Comparison of ENCODE assay signal across 8 mouse cellular contexts in genomic region chr11:69121741-69122335, GRCm38 (mm10). TPM values are rescaled to one million over a fixed set of nuclear protein-coding genes. Genes with fewer than 3 reads are reported as not detected.
DNase-seq lines count a peak whose midpoint lies in the region; ATAC-seq and TF ChIP-seq lines count a peak whose summit lies in the region.

No protein-coding gene starts in this region.

- under 1% methylated on average over 32 of the region's 32 CpGs for WGBS in intestine, embryonic 15.5 days
- 0% methylated on average over 31 of the region's 32 CpGs for WGBS in neural tube, embryonic 11.5 days

- TF ChIP-seq CTCF in ES-Bruce4 (IDR thresholded peaks at IDR 0.05; ENCODE audit: low read depth, low read length), result no peak

- no peaks in the 10 kb centered on the region for H3K9me3 ChIP-seq in ES-Bruce4 (replicated peaks; ENCODE audit: control insufficient read depth, insufficient read depth, low read length, poor library complexity, severe bottlenecking)
- H3K9me3 ChIP-seq in intestine, embryonic 15.5 days, result no peaks in the 10 kb centered on the region
- H3K9me3 ChIP-seq in neural tube, embryonic 11.5 days (ENCODE audit: control insufficient read depth, low read length), result no peaks in the 10 kb centered on the region

- peak overlapping the region; percentile 89 for H3K4me3 ChIP-seq in ES-Bruce4 (ENCODE audit: low read depth, low read length)
- H3K4me3 ChIP-seq in intestine, embryonic 15.5 days (replicated peaks), result peak overlapping the region; percentile 79
- peak overlapping the region; percentile 69 for H3K4me3 ChIP-seq in neural tube, embryonic 11.5 days (ENCODE audit: low read depth, low read length)

- no peak for TF ChIP-seq POLR2A in ES-Bruce4 (IDR thresholded peaks at IDR 0.05; ENCODE audit: insufficient read depth, low read length)

- DNase-seq in kidney, adult 18-20 months, result peak; percentile 55
- DNase-seq in kidney, postnatal 14 days, result no peak
- peak; percentile 68 for DNase-seq in embryo, embryonic 10.5 days (ENCODE audit: low spot score)
- DNase-seq in neural tube, embryonic 11.5 days (ENCODE audit: low spot score), result no peak
- no peak for DNase-seq in adrenal gland, postnatal 25 days

- H3K27ac ChIP-seq in ES-Bruce4 (ENCODE audit: insufficient read depth, low read length), result no peak overlapping the region
- peak overlapping the region; percentile 93 for H3K27ac ChIP-seq in intestine, embryonic 15.5 days
- no peak overlapping the region for H3K27ac ChIP-seq in neural tube, embryonic 11.5 days (ENCODE audit: low read depth, low read length)

- H3K36me3 ChIP-seq in ES-Bruce4 (ENCODE audit: control insufficient read depth, insufficient read depth, low read length, poor library complexity, severe bottlenecking), result no peaks in the 10 kb centered on the region
- H3K36me3 ChIP-seq in intestine, embryonic 15.5 days, result no peaks in the 10 kb centered on the region
- H3K36me3 ChIP-seq in neural tube, embryonic 11.5 days (ENCODE audit: control insufficient read depth, insufficient read depth, low read length), result no peaks in the 10 kb centered on the region

- H3K4me2 ChIP-seq in intestine, embryonic 15.5 days (replicated peaks), result peak overlapping the region; percentile 92
- peak overlapping the region; percentile 90 for H3K4me2 ChIP-seq in neural tube, embryonic 11.5 days (ENCODE audit: low read depth)

- H3K27me3 ChIP-seq in ES-Bruce4 (ENCODE audit: control insufficient read depth, insufficient read depth, low read length, poor library complexity, severe bottlenecking), result peaks cover 20% of the 10 kb centered on the region
- no peaks in the 10 kb centered on the region for H3K27me3 ChIP-seq in intestine, embryonic 15.5 days (replicated peaks)
- peaks cover 18% of the 10 kb centered on the region for H3K27me3 ChIP-seq in neural tube, embryonic 11.5 days (ENCODE audit: control insufficient read depth, insufficient read depth, low read length)

- peaks cover 2% of the 10 kb centered on the region for H3K4me1 ChIP-seq in ES-Bruce4 (ENCODE audit: control insufficient read depth, insufficient read depth, low read length)
- H3K4me1 ChIP-seq in intestine, embryonic 15.5 days (replicated peaks), result peaks cover 42% of the 10 kb centered on the region
- H3K4me1 ChIP-seq in neural tube, embryonic 11.5 days (ENCODE audit: control insufficient read depth, insufficient read depth, low read length), result peaks cover 22% of the 10 kb centered on the region

- no peak for ATAC-seq in intestine, embryonic 15.5 days
- no peak for ATAC-seq in neural tube, embryonic 11.5 days (ENCODE audit: insufficient read depth, low FRiP score, low TSS enrichment)
- no peak for ATAC-seq in inflammation-experienced regulatory T-cells, adult 6 months

- no peak for TF ChIP-seq EP300 in ES-Bruce4 (IDR thresholded peaks at IDR 0.05; ENCODE audit: insufficient read depth, low read depth, low read length)

- H3K9ac ChIP-seq in ES-Bruce4 (ENCODE audit: low read depth, poor library complexity, severe bottlenecking), result peak overlapping the region; percentile 73
- peak overlapping the region; percentile 78 for H3K9ac ChIP-seq in intestine, embryonic 15.5 days
- H3K9ac ChIP-seq in neural tube, embryonic 11.5 days (ENCODE audit: low read length), result peak overlapping the region; percentile 43

RNA-seq across cellular contexts. Expression of gene 9130213A22Rik, which starts 0.6 kb away (rescaled TPM):
- not detected in 2 replicates for polyA plus RNA-seq in ES-Bruce4 (2011; ENCODE audit: insufficient read depth, insufficient read length, low read depth, missing spikeins)
- polyA plus RNA-seq in intestine, embryonic 15.5 days (2015; fragmentation: Nextera tagmentation; extraction: Ambion mirVana), result 0.29 and 0.34 TPM in 2 replicates
- 0.24 TPM in 1 of 2 replicates, not detected in the other for polyA plus RNA-seq in neural tube, embryonic 11.5 days (2014; fragmentation: Nextera tagmentation; extraction: Ambion mirVana)
- total RNA-seq in adrenal gland, postnatal 25 days (2021), result 1.2 and 1.6 TPM in 2 replicates
- polyA plus RNA-seq in inflammation-experienced regulatory T-cells, adult 6 months (2017; shearing (Covaris generic)), result under 1 TPM in 1 of 3 experiments, not detected in 2; 0.63 TPM

RNA-seq across cellular contexts. Expression of gene Hes7, which starts 1.6 kb away (rescaled TPM):
- polyA plus RNA-seq in ES-Bruce4 (2011; ENCODE audit: insufficient read depth, insufficient read length, low read depth, missing spikeins), result not detected in 2 replicates
- polyA plus RNA-seq in intestine, embryonic 15.5 days (2015; fragmentation: Nextera tagmentation; extraction: Ambion mirVana), result 0.62 and 0.70 TPM in 2 replicates
- 0.33 TPM in 1 of 2 replicates, not detected in the other for polyA plus RNA-seq in neural tube, embryonic 11.5 days (2014; fragmentation: Nextera tagmentation; extraction: Ambion mirVana)
- total RNA-seq in adrenal gland, postnatal 25 days (2021), result not detected in 2 replicates
- polyA plus RNA-seq in inflammation-experienced regulatory T-cells, adult 6 months (2017; shearing (Covaris generic)), result not detected

RNA-seq across cellular contexts. Expression of gene Aloxe3, which starts 3.9 kb away (rescaled TPM):
- 1.7 and 2.0 TPM in 2 replicates for polyA plus RNA-seq in ES-Bruce4 (2011; ENCODE audit: insufficient read depth, insufficient read length, low read depth, missing spikeins)
- polyA plus RNA-seq in intestine, embryonic 15.5 days (2015; fragmentation: Nextera tagmentation; extraction: Ambion mirVana), result 0.19 and 0.29 TPM in 2 replicates
- polyA plus RNA-seq in neural tube, embryonic 11.5 days (2014; fragmentation: Nextera tagmentation; extraction: Ambion mirVana), result 0.08 and 0.66 TPM in 2 replicates
- 0.64 and 2.8 TPM in 2 replicates for total RNA-seq in adrenal gland, postnatal 25 days (2021)
- polyA plus RNA-seq in inflammation-experienced regulatory T-cells, adult 6 months (2017; shearing (Covaris generic)), result under 1 TPM in 1 of 3 experiments, not detected in 2; 0.13 TPM

RNA-seq across cellular contexts. Expression of gene Per1, which starts 26.8 kb away (rescaled TPM):
- polyA plus RNA-seq in ES-Bruce4 (2011; ENCODE audit: insufficient read depth, insufficient read length, low read depth, missing spikeins), result 25.0 and 29.3 TPM in 2 replicates
- 11.9 and 15.6 TPM in 2 replicates for polyA plus RNA-seq in intestine, embryonic 15.5 days (2015; fragmentation: Nextera tagmentation; extraction: Ambion mirVana)
- 10.7 and 10.9 TPM in 2 replicates for polyA plus RNA-seq in neural tube, embryonic 11.5 days (2014; fragmentation: Nextera tagmentation; extraction: Ambion mirVana)
- total RNA-seq in adrenal gland, postnatal 25 days (2021), result 66.5 and 84.7 TPM in 2 replicates
- 1 to 10 TPM; 5.2 to 6.2 (median 6.1) TPM for polyA plus RNA-seq in inflammation-experienced regulatory T-cells, adult 6 months (2017; shearing (Covaris generic))

RNA-seq across cellular contexts. Expression of gene Vamp2, which starts 33.5 kb away (rescaled TPM):
- 39.5 and 41.6 TPM in 2 replicates for polyA plus RNA-seq in ES-Bruce4 (2011; ENCODE audit: insufficient read depth, insufficient read length, low read depth, missing spikeins)
- 61.8 and 64.2 TPM in 2 replicates for polyA plus RNA-seq in intestine, embryonic 15.5 days (2015; fragmentation: Nextera tagmentation; extraction: Ambion mirVana)
- 112 TPM in 2 replicates for polyA plus RNA-seq in neural tube, embryonic 11.5 days (2014; fragmentation: Nextera tagmentation; extraction: Ambion mirVana)
- 143 and 163 TPM in 2 replicates for total RNA-seq in adrenal gland, postnatal 25 days (2021)
- 10 to 100 TPM; 26.9 to 31.5 (median 27.3) TPM for polyA plus RNA-seq in inflammation-experienced regulatory T-cells, adult 6 months (2017; shearing (Covaris generic))

Comparison
In these comparisons a context has a peak if more than half of its experiments do, and no peak if none do; other contexts are left out.
1. DNase-seq: peak in kidney, adult 18-20 months (single experiment) and embryo, embryonic 10.5 days (single experiment); none in kidney, postnatal 14 days (single experiment), neural tube, embryonic 11.5 days (single experiment) and adrenal gland, postnatal 25 days (single experiment).
2. Peak in every context shown above with its lines, with median percentiles within 50 percentile points of each other: H3K4me3 ChIP-seq and H3K9ac ChIP-seq.